Mouse (Mus musculus) hindbrain, embryonic 10.5 days (tissue): Measurements from ENCODE around the gene Map3k4. TPM values are rescaled to one million over a fixed set of nuclear protein-coding genes. Genes with fewer than 3 reads are reported as not detected.
A peak's percentile ranks its signal among the peaks of the same experiment; 100 is the strongest.

Source experiments
- DNase-seq: peaks from one replicate; pipeline ENCODE4 v3.0.0-alpha.2; 2017; ENCODE audit warnings: low spot score
- H3K27ac ChIP-seq: fragments of 300-500 bp; sonication (generic); 2 replicates; pipeline ENCODE4 v1.5.1; 2016; ENCODE audit warnings: mild to moderate bottlenecking, moderate library complexity
- H3K27me3 ChIP-seq: fragments of 300-500 bp; sonication (generic); 2 replicates; pipeline ENCODE4 v1.6.1; 2016; ENCODE audit warnings: mild to moderate bottlenecking; ENCODE audit not compliant: poor library complexity, insufficient read depth, severe bottlenecking
- H3K36me3 ChIP-seq: fragments of 300-500 bp; sonication (generic); 2 replicates; pipeline ENCODE4 v1.6.1; 2016; ENCODE audit warnings: mild to moderate bottlenecking, moderate library complexity
- H3K4me1 ChIP-seq: fragments of 300-500 bp; sonication (generic); replicated peaks from 2 replicates; pipeline ENCODE4 v1.6.1; 2016; ENCODE audit warnings: mild to moderate bottlenecking
- H3K4me3 ChIP-seq: fragments of 300-500 bp; sonication (generic); 2 replicates; pipeline ENCODE4 v1.5.1; 2016; ENCODE audit warnings: mild to moderate bottlenecking, moderate library complexity
- H3K9me3 ChIP-seq: fragments of 300-500 bp; sonication (generic); 2 replicates; pipeline ENCODE4 v1.6.1; 2016; ENCODE audit warnings: mild to moderate bottlenecking, moderate library complexity
- WGBS: fragments of 180-500 bp; shearing (Covaris S2); methylation state at CpG from one replicate; pipeline ENCODE4 v1.1.7; 2016; 5-methylcytosine and 5-hydroxymethylcytosine counted together
- polyA plus RNA-seq: library from polyadenylated mRNA; unstranded; fragments of >200 nt; fragmentation: Nextera tagmentation; extraction: Ambion mirVana; gene quantifications from 2 replicates; pipeline ENCODE4 v1.2.1, GENCODE M21; 2016

The Map3k4 gene
- polyA plus RNA-seq, 1 experiment from 2014 or later: 47.7 TPM

DNA sequence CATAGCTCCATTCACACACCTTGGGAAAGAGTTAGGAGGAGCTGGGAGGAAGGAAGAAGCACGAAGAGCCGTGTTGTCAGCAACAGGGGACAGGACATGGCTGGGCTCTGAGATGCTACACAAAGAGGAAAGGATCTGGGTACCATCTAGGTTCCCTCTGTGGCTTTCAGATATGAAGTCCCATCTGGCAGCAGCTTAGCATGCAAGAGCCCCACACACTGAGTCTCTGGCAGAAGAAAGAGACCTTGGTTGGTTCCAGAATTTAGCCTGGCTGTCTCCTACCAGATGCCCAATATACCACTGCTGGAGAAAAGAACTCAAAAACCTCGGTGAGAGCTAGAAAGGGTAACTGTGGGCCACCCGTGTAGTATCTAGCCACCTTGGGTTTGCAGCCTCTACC, 41.3 kb downstream of the Map3k4 start:
- H3K27me3 ChIP-seq: no peaks in the 10 kb centered on the region
- H3K27ac ChIP-seq: no peak overlapping the region
- H3K36me3 ChIP-seq: peaks cover 42% of the 10 kb centered on the region
- no peaks in the 10 kb centered on the region for H3K9me3 ChIP-seq
- H3K4me1 ChIP-seq: no peaks in the 10 kb centered on the region
- H3K4me3 ChIP-seq: no peak overlapping the region
- no peak for DNase-seq
- WGBS: 91% methylated on average over 4 of the region's 4 CpGs

DNA sequence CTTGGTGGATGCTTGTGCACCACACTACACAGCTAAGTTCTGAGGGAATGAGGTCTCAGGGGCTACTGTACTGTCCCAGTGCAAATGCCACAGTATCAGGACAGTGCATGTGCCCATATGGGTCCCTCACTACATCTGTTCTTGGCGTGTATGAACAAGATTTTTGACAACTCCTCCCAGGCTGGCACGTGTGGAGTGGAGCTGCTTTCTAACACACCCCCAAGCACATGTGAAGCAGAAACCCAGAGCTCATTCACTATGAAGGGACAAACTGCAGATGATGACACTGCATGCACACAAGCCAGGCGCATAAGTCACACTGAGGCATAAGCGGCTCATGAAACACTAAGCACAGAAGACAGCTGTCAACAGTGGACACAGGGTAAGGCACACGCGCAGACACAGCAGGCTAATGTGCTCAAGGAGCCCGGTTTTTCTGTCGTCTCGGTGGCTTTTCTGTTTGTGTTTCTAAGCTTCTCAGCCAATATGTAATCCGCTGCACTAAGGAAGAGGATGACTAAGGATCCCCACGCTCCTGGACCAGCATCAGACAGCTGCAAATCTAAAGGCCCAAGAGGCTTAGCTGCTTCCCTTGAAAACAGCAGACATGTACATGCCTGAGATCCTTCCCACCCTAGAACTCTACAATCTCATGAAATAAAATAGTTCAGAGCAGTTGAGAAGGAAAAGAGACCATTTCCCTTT, 41.9 kb downstream of the Map3k4 start:
- no peak overlapping the region for H3K4me3 ChIP-seq
- no peak for DNase-seq
- 88% methylated on average over 11 of the region's 11 CpGs for WGBS
- H3K4me1 ChIP-seq: no peaks in the 10 kb centered on the region
- peaks cover 48% of the 10 kb centered on the region for H3K36me3 ChIP-seq
- no peaks in the 10 kb centered on the region for H3K9me3 ChIP-seq
- H3K27me3 ChIP-seq: no peaks in the 10 kb centered on the region
- no peak overlapping the region for H3K27ac ChIP-seq

GRCm38 (mm10) chr17:12275756-12276155, 42.8 kb downstream of the Map3k4 start:
- no peaks in the 10 kb centered on the region for H3K9me3 ChIP-seq
- peaks cover 57% of the 10 kb centered on the region for H3K36me3 ChIP-seq
- no peak for DNase-seq
- H3K27ac ChIP-seq: no peak overlapping the region
- H3K4me3 ChIP-seq: no peak overlapping the region
- WGBS: 64% methylated on average over 9 of the region's 9 CpGs
- H3K4me1 ChIP-seq: no peaks in the 10 kb centered on the region
- no peaks in the 10 kb centered on the region for H3K27me3 ChIP-seq

DNA sequence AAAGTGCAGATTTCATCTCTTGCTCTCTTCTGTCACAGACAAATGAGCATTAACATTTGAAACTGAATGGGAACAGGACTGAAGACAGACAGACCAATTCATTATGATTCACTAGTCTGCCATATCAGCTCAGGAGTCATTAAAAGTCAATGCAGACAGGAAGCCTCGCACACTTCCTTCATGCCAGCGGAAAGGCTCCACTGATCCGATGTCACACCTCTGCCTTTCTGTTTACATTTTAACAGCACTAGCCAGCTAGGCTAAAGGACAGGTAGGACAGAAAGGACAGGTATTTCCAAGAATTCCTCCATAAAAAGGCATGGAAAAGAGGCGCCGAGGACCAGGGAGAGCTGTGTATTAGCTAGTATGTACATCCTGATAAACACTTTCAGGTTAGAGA, 45.6 kb downstream of the Map3k4 start:
- H3K4me3 ChIP-seq: no peak overlapping the region
- H3K27ac ChIP-seq: no peak overlapping the region
- 92% methylated on average over 5 of the region's 5 CpGs for WGBS
- peaks cover 8% of the 10 kb centered on the region for H3K4me1 ChIP-seq
- DNase-seq: no peak
- H3K9me3 ChIP-seq: no peaks in the 10 kb centered on the region
- H3K27me3 ChIP-seq: no peaks in the 10 kb centered on the region
- H3K36me3 ChIP-seq: peaks cover 79% of the 10 kb centered on the region

- H3K36me3 ChIP-seq: peaks cover 69% of the 10 kb centered on the region
- no peaks in the 10 kb centered on the region for H3K9me3 ChIP-seq
- H3K4me3 ChIP-seq: no peak overlapping the region
- H3K27me3 ChIP-seq: no peaks in the 10 kb centered on the region
- WGBS: 95% methylated on average over 18 of the region's 18 CpGs
- no peak for DNase-seq
- H3K4me1 ChIP-seq: peaks cover 8% of the 10 kb centered on the region
- H3K27ac ChIP-seq: no peak overlapping the region
Observed at GRCm38 (mm10) chr17:12271805-12272204, 46.8 kb downstream of the Map3k4 start.

DNA sequence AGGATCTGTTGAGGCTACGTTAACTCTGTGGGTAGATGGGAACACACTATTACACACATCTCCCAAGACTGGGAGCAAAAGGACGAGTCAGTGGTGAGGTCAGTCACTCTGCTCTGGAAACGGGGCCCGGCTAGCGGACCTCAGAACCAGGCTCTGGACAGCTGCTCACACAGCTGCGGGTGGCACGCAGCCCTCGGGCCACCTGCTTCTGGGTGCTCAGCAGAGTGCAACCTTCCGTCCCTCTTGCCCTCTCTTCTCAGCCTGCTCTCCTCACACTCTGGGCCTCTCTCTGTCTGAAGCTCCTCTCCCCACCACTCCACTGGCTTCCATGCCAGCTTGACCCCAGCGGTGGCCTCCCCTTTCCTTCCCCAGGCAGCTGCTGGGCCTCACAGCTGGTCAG, 50.1 kb downstream of the Map3k4 start:
- H3K27ac ChIP-seq: peak overlapping the region; percentile 19; the same call in 1 of the 2 replicates
- no peak for DNase-seq
- WGBS: 88% methylated on average over 10 of the region's 10 CpGs
- no peak overlapping the region for H3K4me3 ChIP-seq
- no peaks in the 10 kb centered on the region for H3K9me3 ChIP-seq
- peaks cover 16% of the 10 kb centered on the region for H3K4me1 ChIP-seq
- peaks cover 53% of the 10 kb centered on the region for H3K36me3 ChIP-seq
- H3K27me3 ChIP-seq: no peaks in the 10 kb centered on the region

GRCm38 (mm10) chr17:12268091-12268490, 50.5 kb downstream of the Map3k4 start:
- H3K4me3 ChIP-seq: no peak overlapping the region
- WGBS: 88% methylated on average over 4 of the region's 4 CpGs
- no peak for DNase-seq
- H3K9me3 ChIP-seq: no peaks in the 10 kb centered on the region
- H3K36me3 ChIP-seq: peaks cover 53% of the 10 kb centered on the region
- H3K27me3 ChIP-seq: no peaks in the 10 kb centered on the region
- H3K27ac ChIP-seq: no peak overlapping the region
- H3K4me1 ChIP-seq: peaks cover 16% of the 10 kb centered on the region

GRCm38 (mm10) chr17:12265969-12266925, 52.3 kb downstream of the Map3k4 start:
- no peaks in the 10 kb centered on the region for H3K9me3 ChIP-seq
- H3K36me3 ChIP-seq: peaks cover 53% of the 10 kb centered on the region
- no peaks in the 10 kb centered on the region for H3K27me3 ChIP-seq
- H3K4me1 ChIP-seq: peaks cover 16% of the 10 kb centered on the region
- DNase-seq: peak; percentile 36
- 77% methylated on average over 21 of the region's 21 CpGs for WGBS
- peak overlapping the region; percentile 8; the same call in 1 of the 2 replicates for H3K27ac ChIP-seq
- no peak overlapping the region for H3K4me3 ChIP-seq

DNA sequence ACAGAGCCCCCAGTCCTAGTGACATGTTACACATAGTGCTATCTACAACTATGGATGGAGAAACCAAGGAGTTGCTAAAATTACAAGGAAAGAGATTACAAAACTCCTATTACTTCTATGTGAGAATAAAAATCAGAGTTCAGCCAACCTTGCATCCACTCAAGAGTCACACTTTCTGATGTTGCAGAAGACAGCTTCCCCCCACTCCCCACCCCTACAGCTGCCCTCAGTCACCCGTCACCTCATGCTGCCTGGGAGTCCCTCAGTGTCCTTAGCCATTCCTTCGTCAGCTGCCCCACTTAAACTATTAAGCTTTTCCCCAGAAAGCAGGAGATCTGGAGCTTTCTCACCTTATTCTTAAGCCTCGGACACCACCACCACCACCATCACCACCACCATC, 54.3 kb downstream of the Map3k4 start:
- DNase-seq: no peak
- WGBS: 88% methylated on average over 3 of the region's 3 CpGs
- Histone ChIP-seq H3K27ac (no peak overlapping the region), H3K36me3 (peaks cover 55% of the 10 kb centered on the region), H3K27me3 (no peaks in the 10 kb centered on the region), H3K4me1 (peaks cover 16% of the 10 kb centered on the region), H3K4me3 (no peak overlapping the region), H3K9me3 (no peaks in the 10 kb centered on the region)

DNA sequence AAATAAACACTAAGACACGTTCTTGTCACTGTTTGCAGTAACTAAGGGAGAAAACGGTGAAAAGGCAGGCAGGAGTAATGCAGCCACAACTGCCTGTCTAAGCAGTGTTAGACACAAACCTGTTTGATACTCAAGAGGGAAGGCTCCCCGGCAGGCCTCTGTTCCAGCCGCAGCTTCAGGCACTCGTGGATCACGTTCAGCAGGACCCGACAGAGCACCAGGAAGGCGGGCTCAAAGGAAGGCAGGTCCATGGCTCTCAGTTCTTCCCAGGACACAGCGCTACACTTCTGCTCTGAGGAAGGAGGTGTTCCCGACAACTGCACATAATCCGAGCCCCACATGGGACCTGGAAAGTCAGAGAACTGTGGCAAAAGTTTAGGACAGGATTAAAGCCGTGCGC, 54.8 kb downstream of the Map3k4 start:
- Histone ChIP-seq H3K4me1 (peaks cover 13% of the 10 kb centered on the region), H3K27me3 (no peaks in the 10 kb centered on the region), H3K36me3 (peaks cover 55% of the 10 kb centered on the region), H3K9me3 (no peaks in the 10 kb centered on the region), H3K27ac (no peak overlapping the region), H3K4me3 (no peak overlapping the region)
- no peak for DNase-seq
- WGBS: 87% methylated on average over 13 of the region's 13 CpGs

DNA sequence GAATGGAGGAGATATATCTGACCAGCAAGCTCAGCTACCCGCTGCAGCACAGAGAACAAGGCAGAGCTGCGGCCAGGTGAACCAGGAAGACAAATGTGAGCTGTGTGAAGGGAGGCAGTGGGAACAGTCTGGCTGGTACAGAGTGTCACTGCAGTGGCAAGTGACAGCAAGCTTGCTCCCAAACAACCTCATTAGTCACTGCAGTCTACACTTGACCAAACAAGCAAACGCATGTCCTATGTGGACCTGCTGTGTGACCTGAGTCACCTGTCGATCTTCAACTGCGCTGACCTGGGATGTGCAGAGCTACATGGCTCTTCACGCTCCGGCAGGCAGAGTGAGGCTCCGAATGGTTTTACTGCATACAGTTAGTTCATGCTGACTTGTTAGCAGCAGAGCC, 55.7 kb downstream of the Map3k4 start:
- no peaks in the 10 kb centered on the region for H3K27me3 ChIP-seq
- WGBS: 91% methylated on average over 8 of the region's 8 CpGs
- no peaks in the 10 kb centered on the region for H3K9me3 ChIP-seq
- peaks cover 9% of the 10 kb centered on the region; the same call in 1 of the 2 replicates for H3K4me1 ChIP-seq
- peaks cover 60% of the 10 kb centered on the region for H3K36me3 ChIP-seq
- no peak overlapping the region for H3K4me3 ChIP-seq
- DNase-seq: no peak
- no peak overlapping the region for H3K27ac ChIP-seq

DNA sequence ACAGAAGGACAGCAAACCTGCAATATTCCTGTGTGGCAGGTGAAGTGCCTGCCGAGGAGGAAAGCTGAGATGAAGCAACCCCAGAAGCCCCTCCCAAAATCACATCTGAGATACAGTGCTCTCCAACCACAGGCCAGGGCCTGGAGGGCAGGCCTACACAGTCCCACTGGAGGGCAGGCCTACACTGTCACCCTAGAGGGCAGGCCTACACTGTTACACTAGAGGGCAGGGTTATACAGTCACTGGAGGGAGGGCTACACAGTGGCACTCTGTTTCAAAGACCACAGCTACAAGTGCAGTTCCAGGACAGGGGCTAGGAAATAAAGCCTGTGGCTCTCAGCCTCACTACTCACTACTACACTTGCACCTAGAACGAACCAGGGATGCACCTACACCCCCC, 56.7 kb downstream of the Map3k4 start:
- Histone ChIP-seq H3K4me3 (no peak overlapping the region), H3K9me3 (no peaks in the 10 kb centered on the region), H3K27ac (no peak overlapping the region), H3K27me3 (no peaks in the 10 kb centered on the region), H3K36me3 (peaks cover 69% of the 10 kb centered on the region), H3K4me1 (peaks cover 9% of the 10 kb centered on the region; the same call in 1 of the 2 replicates)
- 82% methylated on average over 2 of the region's 2 CpGs for WGBS
- DNase-seq: no peak

DNA sequence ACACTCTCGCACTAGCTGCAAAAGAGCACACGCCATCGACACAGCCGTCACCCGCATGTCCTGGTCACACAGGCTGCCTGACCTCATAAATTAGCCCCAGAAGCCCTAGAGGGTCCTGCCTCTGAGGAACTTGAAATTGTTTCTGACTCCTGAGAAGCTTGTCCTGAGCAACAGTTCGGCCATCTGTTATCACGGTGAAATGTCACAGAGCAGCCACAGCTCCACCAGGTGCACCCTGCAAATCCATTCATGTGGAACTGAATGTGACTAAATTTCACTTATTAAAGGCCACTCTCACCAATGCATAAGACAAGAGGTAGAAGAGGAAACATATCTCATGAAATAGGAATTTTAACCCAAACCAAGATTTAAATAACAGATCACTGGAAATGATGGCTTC, 57.2 kb downstream of the Map3k4 start:
- Histone ChIP-seq H3K27me3 (no peaks in the 10 kb centered on the region), H3K36me3 (peaks cover 72% of the 10 kb centered on the region), H3K9me3 (no peaks in the 10 kb centered on the region), H3K4me1 (peaks cover 4% of the 10 kb centered on the region; the same call in 1 of the 2 replicates), H3K27ac (no peak overlapping the region), H3K4me3 (no peak overlapping the region)
- DNase-seq: no peak
- WGBS: 91% methylated on average over 7 of the region's 7 CpGs
